Mouse (Mus musculus) CH12.LX (cell line): ENCODE data around the gene Prickle2. TPM values are rescaled to one million over a fixed set of nuclear protein-coding genes. Genes with fewer than 3 reads are reported as not detected.

Experiments
- DNase-seq: peaks from one replicate; pipeline ENCODE4 v3.0.0-alpha.2; 2013; ENCODE audit errors: extremely low read depth
- H3K27ac ChIP-seq: 2 replicates; pipeline ENCODE4 v1.5.1; 2012; ENCODE audit warnings: low read depth, mild to moderate bottlenecking, control low read depth, moderate library complexity; ENCODE audit not compliant: insufficient read depth
- H3K27me3 ChIP-seq: replicated peaks from 2 replicates; pipeline ENCODE3; 2012; ENCODE audit warnings: inconsistent platforms
- H3K36me3 ChIP-seq, 2 experiments: replicated peaks in 1 of 2; 2 replicates each; pipeline versions ENCODE3 to v1.6.1; 2012; ENCODE audit warnings: inconsistent platforms in 1 of 2, low read length in 1 of 2, mild to moderate bottlenecking in 1 of 2, mixed read lengths in 1 of 2, moderate library complexity in 1 of 2; ENCODE audit not compliant: control insufficient read depth in 1 of 2, insufficient read depth in 1 of 2
- H3K4me1 ChIP-seq, 2 experiments: 2 replicates each; pipeline ENCODE4 v1.6.1; 2012; ENCODE audit warnings: inconsistent platforms in 1 of 2, moderate library complexity in 1 of 2; ENCODE audit not compliant: insufficient read depth in 2 of 2, control insufficient read depth in 1 of 2
- H3K4me2 ChIP-seq: 2 replicates; pipeline ENCODE4 v1.6.1; 2012; ENCODE audit warnings: low read depth, mild to moderate bottlenecking, control low read depth; ENCODE audit not compliant: poor library complexity, insufficient read depth, severe bottlenecking
- H3K4me3 ChIP-seq, 3 experiments: fragments of 150-350 bp in 1 of 3; sonication (generic) in 1 of 3; replicated peaks in 1 of 3; 2 replicates each; pipeline versions ENCODE3 to v1.5.1; 2011 to 2012; ENCODE audit warnings: low read depth in 2 of 3, low read length in 2 of 3, mild to moderate bottlenecking in 2 of 3, moderate library complexity in 2 of 3, control low read depth in 1 of 3, improper control_type of control experiment in 1 of 3, inconsistent platforms in 1 of 3, mixed read lengths in 1 of 3; ENCODE audit not compliant: poor library complexity in 1 of 3
- H3K79me2 ChIP-seq: replicated peaks from 2 replicates; pipeline ENCODE4 v1.6.1; 2012; ENCODE audit warnings: mild to moderate bottlenecking, moderate library complexity; ENCODE audit not compliant: control insufficient read depth, poor library complexity, insufficient read depth, severe bottlenecking; ENCODE audit errors: extremely low read depth
- H3K9ac ChIP-seq: 2 replicates; pipeline ENCODE4 v1.6.1; 2012; ENCODE audit warnings: low read depth, mild to moderate bottlenecking, control low read depth, moderate library complexity; ENCODE audit not compliant: insufficient read depth
- H3K9me3 ChIP-seq: replicated peaks from 2 replicates; pipeline ENCODE3; 2012; ENCODE audit warnings: low read length, inconsistent platforms, mixed read lengths
- CHD1 ChIP-seq: IDR thresholded peaks from 2 replicates; pipeline ENCODE4 v1.6.1; 2012; ENCODE audit warnings: low read depth, low read length, improper control_type of control experiment, inconsistent platforms
- CHD2 ChIP-seq: IDR thresholded peaks from 2 replicates; pipeline ENCODE4 v1.6.1; 2011; ENCODE audit warnings: low read length, improper control_type of control experiment
- CTCF ChIP-seq, 2 experiments: IDR thresholded peaks in 1 of 2; conservative IDR thresholded peaks in 1 of 2; 2 replicates each; pipeline ENCODE4 v1.5.1; 2011 to 2012; ENCODE audit warnings: low read depth in 2 of 2, low read length in 2 of 2, improper control_type of control experiment in 1 of 2, inconsistent platforms in 1 of 2, mild to moderate bottlenecking in 1 of 2, moderate library complexity in 1 of 2
- E2F4 ChIP-seq: IDR thresholded peaks from 2 replicates; pipeline ENCODE4 v1.6.1; 2011; ENCODE audit warnings: low read depth, low read length, improper control_type of control experiment; ENCODE audit not compliant: insufficient replicate concordance
- ETS1 ChIP-seq: conservative IDR thresholded peaks from 2 replicates; pipeline ENCODE4 v1.6.1; 2012; ENCODE audit warnings: low read depth, mild to moderate bottlenecking, inconsistent platforms, low read length, improper control_type of control experiment, moderate library complexity
- GABPA ChIP-seq: IDR thresholded peaks from 2 replicates; pipeline ENCODE4 v1.6.1; 2012; ENCODE audit warnings: low read depth, low read length, improper control_type of control experiment, inconsistent platforms; ENCODE audit not compliant: insufficient replicate concordance
- HCFC1 ChIP-seq: IDR thresholded peaks from 2 replicates; pipeline ENCODE4 v1.6.1; 2012; ENCODE audit warnings: low read depth, mild to moderate bottlenecking, inconsistent platforms, low read length, improper control_type of control experiment
- MAFK ChIP-seq: IDR thresholded peaks from 2 replicates; pipeline ENCODE4 v1.6.1; 2011; ENCODE audit warnings: low read length, improper control_type of control experiment; ENCODE audit not compliant: insufficient replicate concordance
- NRF1 ChIP-seq: IDR thresholded peaks from 2 replicates; pipeline ENCODE4 v1.6.1; 2014; ENCODE audit warnings: low read depth, mild to moderate bottlenecking, inconsistent platforms, low read length, improper control_type of control experiment, moderate library complexity
- RCOR1 ChIP-seq: conservative IDR thresholded peaks from 2 replicates; pipeline ENCODE4 v1.6.1; 2012; ENCODE audit warnings: low read depth, mild to moderate bottlenecking, inconsistent platforms, low read length, improper control_type of control experiment
- SIN3A ChIP-seq: IDR thresholded peaks from 2 replicates; pipeline ENCODE4 v1.6.1; 2012; ENCODE audit warnings: low read length, improper control_type of control experiment, inconsistent platforms
- TCF12 ChIP-seq: IDR thresholded peaks from 2 replicates; pipeline ENCODE4 v1.6.1; 2014; ENCODE audit warnings: low read depth, mild to moderate bottlenecking, inconsistent platforms, low read length, improper control_type of control experiment
- UBTF ChIP-seq: IDR thresholded peaks from 2 replicates; pipeline ENCODE4 v1.6.1; 2012; ENCODE audit warnings: low read depth, mild to moderate bottlenecking, inconsistent platforms, low read length, improper control_type of control experiment, moderate library complexity
- ZMIZ1 ChIP-seq: IDR thresholded peaks from 2 replicates; pipeline ENCODE4 v1.6.1; 2012; ENCODE audit warnings: low read depth, mild to moderate bottlenecking, inconsistent platforms, low read length, improper control_type of control experiment
- ZNF384 ChIP-seq: IDR thresholded peaks from 2 replicates; pipeline ENCODE4 v1.6.1; 2012; ENCODE audit warnings: low read depth, low read length, improper control_type of control experiment, inconsistent platforms
- dilution Hi-C: fragments of 300-500 bp; cut with MboI; formaldehyde crosslinking; loops from 2 replicates; pipeline ENCODE4 v1.14.3; 2020; ENCODE audit warnings: low sequenced_read_pairs; ENCODE audit not compliant: extremely low pct_unique_long_range_greater_than_20kb, extremely low pct_ligation_motif_present
- in situ Hi-C: fragments of 300-500 bp; cut with MboI; formaldehyde crosslinking; loops from 3 replicates; pipeline ENCODE4 v1.14.3; 2019; ENCODE audit warnings: low sequenced_read_pairs, low pct_ligation_motif_present, low pct_unique_long_range_greater_than_20kb, mixed read lengths
- polyA plus RNA-seq: library from polyadenylated mRNA; unstranded; fragments of >175 nt; gene quantifications from 2 replicates; pipeline ENCODE4 v1.2.1, GENCODE M21; 2012; ENCODE audit warnings: low read depth; ENCODE audit not compliant: insufficient read length
- total RNA-seq, 2 experiments: library from RNA; depleted of rRNA; stranded (reverse); fragments of 300-350 nt in 1 of 2; fragments of >200 nt in 1 of 2; gene quantifications; 2 replicates each; pipeline ENCODE4 v1.2.3; 2012 to 2014

Gene Prickle2
- total and polyA plus RNA-seq, 3 experiments, result not detected

GRCm38 (mm10) chr6:92525646-92526045 lies 180.3 kb downstream of the Prickle2 start:
- dilution Hi-C loops (no loop called here), in situ Hi-C loops (no loop called here)
- no peak for DNase-seq
- Histone ChIP-seq H3K27ac (no peak overlapping the region), H3K79me2 (no peaks in the 10 kb centered on the region), H3K36me3 (no peaks in the 10 kb centered on the region), H3K4me2 (no peak overlapping the region), H3K27me3 (no peaks in the 10 kb centered on the region), H3K4me3 (no peak overlapping the region), H3K9ac (no peak overlapping the region), H3K4me1 (no peaks in the 10 kb centered on the region), H3K9me3 (peaks cover 76% of the 10 kb centered on the region)
- TF ChIP-seq SIN3A, result no peak
- no peak for TF ChIP-seq GABPA
- TF ChIP-seq CHD1, result no peak
- no peak for TF ChIP-seq ZMIZ1
- TF ChIP-seq E2F4, result no peak
- TF ChIP-seq CHD2, result no peak
- no peak for TF ChIP-seq TCF12
- TF ChIP-seq CTCF (conservative IDR thresholded peaks at IDR 0.05 in 1 of 2, IDR thresholded peaks at IDR 0.05 in 1 of 2; ENCODE audit: low read depth in 2 of 2, low read length in 2 of 2), result no peak
- TF ChIP-seq ZNF384, result no peak
- no peak for TF ChIP-seq MAFK
- no peak for TF ChIP-seq RCOR1
- no peak for TF ChIP-seq UBTF
- TF ChIP-seq ETS1, result no peak

- Histone ChIP-seq H3K79me2 (no peaks in the 10 kb centered on the region), H3K4me3 (no peak overlapping the region), H3K36me3 (no peaks in the 10 kb centered on the region), H3K9ac (no peak overlapping the region), H3K27me3 (no peaks in the 10 kb centered on the region), H3K4me1 (no peaks in the 10 kb centered on the region), H3K9me3 (peaks cover 75% of the 10 kb centered on the region), H3K4me2 (no peak overlapping the region), H3K27ac (no peak overlapping the region)
- dilution Hi-C loops (no loop called here), in situ Hi-C loops (no loop called here)
- TF ChIP-seq HCFC1 (no peak), TCF12 (no peak), NRF1 (no peak)
- no peak for DNase-seq
Measured at GRCm38 (mm10) chr6:92521526-92522075, 184.4 kb downstream of the Prickle2 start.
